Mouse (Mus musculus) liver, postnatal 0 days (tissue): ENCODE measurements around the gene Lef1.

Experiments
- CTCF ChIP-seq: sonication (generic); IDR thresholded peaks from 2 replicates; pipeline ENCODE4 v1.5.1; 2016; ENCODE audit warnings: antibody characterized with exemption, low read depth
- EP300 ChIP-seq: IDR thresholded peaks from 2 replicates; pipeline ENCODE4 v1.6.1; 2016; ENCODE audit warnings: antibody characterized with exemption, low read depth, mild to moderate bottlenecking

DNA sequence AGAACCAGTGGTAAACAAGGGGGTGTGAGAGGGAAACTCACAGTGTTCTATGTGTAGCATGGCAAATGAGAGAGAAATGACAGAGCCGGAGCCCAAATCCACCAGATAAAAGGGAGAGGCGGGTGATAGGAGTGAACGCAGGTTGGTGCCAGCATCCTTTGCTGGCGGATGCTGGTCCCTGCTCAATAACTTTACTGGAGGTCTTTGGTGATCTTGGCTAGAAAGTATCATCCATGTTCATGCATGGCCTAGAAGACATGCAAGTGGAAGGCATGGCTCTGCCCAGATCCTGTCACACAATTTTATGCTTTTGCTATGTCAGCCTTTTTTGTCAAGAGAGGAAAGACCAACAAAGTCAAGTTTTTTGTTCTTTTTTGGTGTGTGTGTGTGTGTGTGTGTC is 42.6 kb downstream of the Lef1 start:
- TF ChIP-seq CTCF (no peak), EP300 (no peak)
